Mouse (Mus musculus) CH12.LX (cell line): Measurements from ENCODE around the gene Dnajc7.

Source experiments
- CTCF ChIP-seq, 2 experiments: IDR thresholded peaks in 1 of 2; conservative IDR thresholded peaks in 1 of 2; 2 replicates each; pipeline ENCODE4 v1.5.1; 2011 to 2012; ENCODE audit warnings: low read depth in 2 of 2, low read length in 2 of 2, improper control_type of control experiment in 1 of 2, inconsistent platforms in 1 of 2, mild to moderate bottlenecking in 1 of 2, moderate library complexity in 1 of 2
- E2F4 ChIP-seq: IDR thresholded peaks from 2 replicates; pipeline ENCODE4 v1.6.1; 2011; ENCODE audit warnings: low read depth, low read length, improper control_type of control experiment; ENCODE audit not compliant: insufficient replicate concordance
- EP300 ChIP-seq: IDR thresholded peaks from 2 replicates; pipeline ENCODE4 v1.6.1; 2011; ENCODE audit warnings: low read length, improper control_type of control experiment
- ETS1 ChIP-seq: conservative IDR thresholded peaks from 2 replicates; pipeline ENCODE4 v1.6.1; 2012; ENCODE audit warnings: low read depth, mild to moderate bottlenecking, inconsistent platforms, low read length, improper control_type of control experiment, moderate library complexity
- KAT2A ChIP-seq: IDR thresholded peaks from 2 replicates; pipeline ENCODE4 v1.6.1; 2012; ENCODE audit warnings: low read length, improper control_type of control experiment, inconsistent platforms; ENCODE audit not compliant: insufficient replicate concordance
- MAFK ChIP-seq: IDR thresholded peaks from 2 replicates; pipeline ENCODE4 v1.6.1; 2011; ENCODE audit warnings: low read length, improper control_type of control experiment; ENCODE audit not compliant: insufficient replicate concordance
- PAX5 ChIP-seq: IDR thresholded peaks from 2 replicates; pipeline ENCODE4 v1.6.1; 2012; ENCODE audit warnings: low read length, inconsistent platforms, mixed read lengths
- POLR2A ChIP-seq: IDR thresholded peaks from 2 replicates; pipeline ENCODE4 v1.6.1; 2011; ENCODE audit warnings: low read depth, mild to moderate bottlenecking, improper control_type of control experiment, low read length
- POLR2AphosphoS2 ChIP-seq: IDR thresholded peaks from 2 replicates; pipeline ENCODE4 v1.6.1; 2011; ENCODE audit warnings: low read depth, low read length, improper control_type of control experiment
- RAD21 ChIP-seq: IDR thresholded peaks from 2 replicates; pipeline ENCODE4 v1.6.1; 2011; ENCODE audit warnings: low read depth, mild to moderate bottlenecking, low read length, improper control_type of control experiment, moderate library complexity
- TCF12 ChIP-seq: IDR thresholded peaks from 2 replicates; pipeline ENCODE4 v1.6.1; 2014; ENCODE audit warnings: low read depth, mild to moderate bottlenecking, inconsistent platforms, low read length, improper control_type of control experiment
- USF2 ChIP-seq: conservative IDR thresholded peaks from 2 replicates; pipeline ENCODE4 v1.6.1; 2011; ENCODE audit warnings: low read depth, low read length, improper control_type of control experiment
- ZC3H11A ChIP-seq: IDR thresholded peaks from 2 replicates; pipeline ENCODE4 v1.6.1; 2012; ENCODE audit warnings: low read depth, mild to moderate bottlenecking, inconsistent platforms, low read length, improper control_type of control experiment
- ZKSCAN1 ChIP-seq: IDR thresholded peaks from 2 replicates; pipeline ENCODE4 v1.6.1; 2012; ENCODE audit warnings: low read depth, inconsistent platforms, low read length, improper control_type of control experiment, borderline replicate concordance

DNA sequence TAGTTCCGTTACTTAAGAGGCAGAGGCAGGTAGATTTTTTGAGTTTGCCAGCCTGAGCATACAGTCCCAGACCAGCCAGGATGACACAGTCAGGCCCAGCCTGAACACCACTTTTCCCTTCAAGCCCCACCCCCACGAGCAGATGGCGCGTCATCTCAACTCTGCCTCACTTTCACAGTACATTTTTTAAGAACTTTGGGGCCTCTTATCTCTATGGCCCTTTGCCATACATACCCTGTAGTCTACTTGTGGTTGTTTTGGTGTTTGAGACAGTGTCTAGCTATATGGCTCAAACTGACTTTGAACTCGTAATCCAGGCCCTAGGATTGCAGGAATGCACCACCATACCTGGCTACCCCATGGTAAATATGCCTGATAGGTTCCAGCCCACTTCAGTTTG, 8.1 kb upstream of the Dnajc7 start:
- no peak for TF ChIP-seq CTCF (conservative IDR thresholded peaks at IDR 0.05 in 1 of 2, IDR thresholded peaks at IDR 0.05 in 1 of 2; ENCODE audit: low read depth in 2 of 2, low read length in 2 of 2)
- TF ChIP-seq POLR2A: 0 out of 2 replicates have a peak, but pooled peaks have one; percentile 15
- no peak for TF ChIP-seq USF2
- TF ChIP-seq PAX5: no peak
- TF ChIP-seq ZKSCAN1: no peak
- no peak for TF ChIP-seq POLR2AphosphoS2
- no peak for TF ChIP-seq ETS1
- no peak for TF ChIP-seq EP300
- TF ChIP-seq ZC3H11A: no peak
- no peak for TF ChIP-seq E2F4
- TF ChIP-seq TCF12: no peak
- no peak for TF ChIP-seq RAD21
- no peak for TF ChIP-seq MAFK
- no peak for TF ChIP-seq KAT2A
